Mouse (Mus musculus) urinary bladder, postnatal 10 days (tissue): Measurements from ENCODE around the gene Rbm17.
"Not testable (repeated sequence)": the region's sequence is repeated elsewhere in the genome, so short reads cannot be mapped to it uniquely, and the experiment has no call there.

ENCODE experiments used
- DNase-seq: peaks from one replicate; pipeline ENCODE4 v3.0.0; 2022; ENCODE audit warnings: low spot score

Rbm17 gene

DNA sequence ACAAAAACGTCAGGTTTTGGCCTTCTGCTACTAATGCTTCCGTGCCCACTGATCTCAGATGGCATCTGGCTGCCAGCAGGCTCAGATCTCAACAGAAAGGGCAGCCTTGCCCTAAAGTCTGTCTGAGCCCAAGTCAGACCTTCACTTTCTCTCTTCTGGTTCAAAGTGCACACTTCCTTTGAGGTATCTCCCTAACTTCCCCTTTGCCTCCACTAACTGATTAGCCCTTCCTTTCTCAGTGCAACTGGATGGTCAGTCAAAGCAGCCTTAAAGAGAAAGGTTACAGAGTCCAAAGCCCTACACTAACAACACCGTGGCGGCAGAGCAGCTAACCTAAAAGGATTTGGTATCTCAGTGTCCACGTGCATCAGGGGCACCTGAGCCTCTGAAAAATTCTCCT is 59.6 kb downstream of the Rbm17 start:
- DNase-seq = no peak

DNA sequence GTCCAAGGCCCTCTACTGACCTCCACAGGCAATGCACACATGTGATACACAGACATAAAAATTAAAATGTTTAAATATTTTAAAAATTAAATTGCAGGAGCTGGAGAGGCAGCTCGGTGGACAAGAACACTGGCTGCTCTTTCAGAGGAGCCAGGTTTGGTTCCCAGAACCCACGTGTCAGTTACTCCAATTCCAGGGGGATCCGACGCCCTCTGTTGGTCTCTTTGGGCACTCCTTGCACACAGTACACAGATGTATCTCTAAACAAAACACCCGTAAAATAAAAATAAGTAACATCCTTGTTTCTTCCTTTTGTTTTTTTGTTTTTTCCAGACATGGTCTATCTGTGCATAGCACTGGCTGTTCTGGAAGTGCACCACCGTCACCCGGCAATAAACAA is 60.8 kb downstream of the Rbm17 start:
- no peak for DNase-seq

DNA sequence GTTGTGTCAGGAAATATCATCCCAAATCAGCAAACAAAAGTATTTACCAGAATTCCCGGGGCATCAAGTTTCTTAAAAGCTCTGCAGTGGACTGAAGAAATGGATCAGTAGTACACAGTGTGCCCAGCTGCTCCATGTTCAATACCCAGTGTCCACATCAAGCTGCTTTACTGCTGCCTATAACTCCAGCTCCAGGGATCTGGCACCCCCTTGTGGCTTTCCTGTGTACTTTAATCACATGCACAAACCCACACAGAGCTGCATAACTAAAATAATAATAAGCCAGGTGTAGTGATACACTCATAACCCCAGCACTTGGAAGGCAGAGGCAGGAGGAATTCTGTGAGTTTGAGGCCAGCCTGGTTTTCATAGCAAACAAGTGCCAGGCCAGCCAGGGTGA is 61.3 kb downstream of the Rbm17 start:
- no peak for DNase-seq

DNA sequence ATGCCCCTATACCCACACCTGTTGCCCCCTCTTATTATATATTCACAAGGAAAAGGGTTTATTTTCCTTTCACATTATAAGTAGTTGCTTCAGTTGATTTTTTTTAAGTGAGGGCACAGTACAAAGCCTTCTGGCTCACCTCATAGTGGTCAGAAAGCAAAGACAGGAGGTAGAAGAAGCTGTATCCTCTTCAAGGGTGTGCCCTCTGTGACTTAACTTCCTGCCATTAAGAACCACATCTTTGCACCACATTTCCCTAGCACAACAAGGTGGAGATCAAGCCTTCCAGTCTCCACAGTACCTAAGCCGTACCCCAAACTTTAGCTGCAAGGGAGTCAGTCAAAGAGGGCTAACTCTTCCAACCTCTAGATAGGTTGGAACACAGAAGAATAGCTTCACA is 61.8 kb downstream of the Rbm17 start:
- no peak for DNase-seq

DNA sequence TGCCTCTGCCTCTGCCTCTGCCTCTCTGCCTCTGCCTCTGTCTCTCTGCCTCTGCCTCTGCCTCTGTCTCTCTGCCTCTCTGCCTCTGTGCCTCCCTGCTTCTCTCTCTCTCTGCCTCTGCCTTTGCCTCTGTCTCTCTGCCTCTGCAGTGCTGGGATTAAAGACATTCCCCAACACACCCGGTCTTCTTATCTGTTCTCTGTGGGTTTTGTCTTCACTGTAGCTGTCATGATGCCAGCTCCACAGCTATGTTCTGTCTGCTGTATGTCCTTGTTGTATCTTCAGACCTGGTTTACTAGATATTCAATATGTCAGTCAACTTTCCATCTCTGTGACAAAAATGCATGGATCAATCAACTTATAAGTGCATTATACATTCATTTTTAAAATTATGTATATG is 62.4 kb downstream of the Rbm17 start:
- DNase-seq = not testable (repeated sequence)

DNA sequence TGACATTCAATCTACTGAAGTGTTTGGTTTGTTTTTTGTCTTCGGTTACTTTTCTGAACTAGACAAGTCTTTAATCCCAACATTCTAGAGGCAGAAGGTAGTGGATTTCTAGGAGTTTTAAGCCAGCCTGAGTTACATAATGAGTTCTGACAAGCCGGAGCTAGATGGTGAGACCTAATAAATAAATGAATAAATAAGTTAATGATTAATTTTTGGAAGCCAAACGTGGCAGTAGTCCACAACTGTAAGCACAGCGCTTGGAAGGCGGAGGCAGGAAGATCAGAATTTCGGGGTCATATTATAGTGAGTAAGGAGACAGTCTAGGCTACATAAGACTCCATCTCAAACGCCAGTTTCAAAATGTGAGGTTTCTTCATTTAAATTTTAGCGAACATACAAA is 68.0 kb downstream of the Rbm17 start:
- DNase-seq = no peak
